Mouse (Mus musculus): ENCODE data around the gene Tmem37. TPM values are rescaled to one million over a fixed set of nuclear protein-coding genes. Genes with fewer than 3 reads are reported as not detected.

Gene Tmem37
- polyA plus RNA-seq, 1 experiment: 0.08 TPM

DNA sequence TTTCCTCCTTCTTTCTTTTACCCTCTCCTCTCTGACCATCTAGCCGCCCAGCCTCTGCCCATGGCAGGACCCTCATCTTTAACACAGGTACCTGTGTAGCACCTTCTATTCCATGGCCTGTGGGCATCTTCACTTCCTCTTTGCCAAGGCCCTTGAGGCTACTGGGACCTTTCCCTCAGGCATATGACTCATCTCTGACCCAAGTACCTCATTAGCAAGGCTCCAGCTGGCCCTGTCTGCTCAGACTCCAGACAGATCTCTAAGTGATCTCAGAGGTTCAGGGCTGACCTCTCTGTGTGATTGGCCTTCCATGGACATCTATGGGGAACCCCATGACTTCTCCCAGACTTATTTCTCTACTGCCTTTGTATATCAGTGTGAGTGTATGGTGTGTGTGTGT is 6.8 kb upstream of the Tmem37 start:
- Histone ChIP-seq H3K36me3 (ENCODE audit: control insufficient read depth) (no peaks in the 10 kb centered on the region), H3K27me3 (ENCODE audit: control insufficient read depth) (no peaks in the 10 kb centered on the region), H3K4me3 (replicated peaks) (no peak overlapping the region), H3K9me3 (ENCODE audit: control insufficient read depth, low read length) (no peaks in the 10 kb centered on the region), H3K4me1 (ENCODE audit: control insufficient read depth) (no peaks in the 10 kb centered on the region; the same call in 1 of the 2 replicates)
- TF ChIP-seq TAL1 (IDR thresholded peaks at IDR 0.05; ENCODE audit: low read length) (no peak), GATA1 (IDR thresholded peaks at IDR 0.05; ENCODE audit: low read length) (no peak)

DNA sequence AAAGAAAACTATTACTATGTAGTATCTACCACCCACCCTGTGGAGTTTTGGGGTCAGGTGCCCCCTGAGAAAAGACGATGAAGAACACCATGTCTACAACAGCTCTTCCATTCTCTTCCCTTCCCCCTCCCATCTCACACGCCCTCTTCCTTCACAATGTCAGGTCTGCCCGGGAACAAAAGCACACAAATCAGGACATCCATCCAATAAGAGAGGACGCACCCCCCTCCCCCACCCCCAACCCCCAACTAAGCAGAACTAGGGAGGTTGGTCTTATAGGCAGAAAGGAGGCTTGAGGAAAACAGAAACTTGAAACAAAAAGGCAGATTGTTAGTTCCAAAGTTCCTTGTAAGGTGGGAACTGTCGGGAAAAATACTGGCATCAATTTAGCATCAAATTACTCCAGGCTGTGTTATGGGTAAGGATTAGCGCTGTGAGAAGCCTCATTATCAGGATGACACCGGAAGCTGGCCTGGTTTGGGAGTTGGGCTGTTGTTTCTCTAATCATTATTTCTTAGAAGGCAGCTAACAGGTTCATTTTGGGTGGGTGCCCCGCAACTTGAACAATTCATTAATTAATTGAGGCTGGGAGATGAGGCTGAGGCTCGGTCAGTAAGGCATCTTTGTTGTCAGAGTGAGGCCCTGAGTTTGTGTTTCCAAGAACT is 4.0 kb upstream of the Tmem37 start:
- H3K4me3 ChIP-seq (replicated peaks): no peak overlapping the region
- H3K27me3 ChIP-seq (ENCODE audit: control insufficient read depth): peaks cover 22% of the 10 kb centered on the region
- H3K4me1 ChIP-seq (ENCODE audit: control insufficient read depth): peaks cover 2% of the 10 kb centered on the region
- H3K36me3 ChIP-seq (ENCODE audit: control insufficient read depth): no peaks in the 10 kb centered on the region
- no peaks in the 10 kb centered on the region for H3K9me3 ChIP-seq (ENCODE audit: control insufficient read depth, low read length)
- TF ChIP-seq TAL1 (IDR thresholded peaks at IDR 0.05; ENCODE audit: low read length) (no peak), GATA1 (IDR thresholded peaks at IDR 0.05; ENCODE audit: low read length) (no peak)

DNA sequence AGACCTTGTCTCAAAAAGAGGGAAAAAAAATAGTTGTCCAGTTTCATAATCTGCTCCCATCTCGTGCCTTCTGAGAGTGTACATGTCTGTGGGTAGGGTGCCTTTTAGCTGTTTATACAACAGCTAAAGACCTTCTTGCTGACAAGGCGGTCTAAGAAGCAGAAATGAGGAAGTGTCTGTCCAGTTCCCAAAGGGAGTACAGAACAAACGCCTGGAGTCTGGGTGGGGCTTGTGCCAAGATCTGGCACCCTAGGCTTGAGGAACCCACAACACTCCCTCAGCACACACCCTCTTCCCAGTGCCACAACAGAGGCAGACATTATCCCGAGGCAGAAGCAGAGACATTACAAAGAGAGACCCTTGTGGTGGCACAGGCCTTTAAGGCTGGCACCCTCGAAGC is 1.6 kb upstream of the Tmem37 start:
- H3K9me3 ChIP-seq (ENCODE audit: control insufficient read depth, low read length): no peaks in the 10 kb centered on the region
- no peak for TF ChIP-seq TAL1 (IDR thresholded peaks at IDR 0.05; ENCODE audit: low read length)
- no peak for TF ChIP-seq GATA1 (IDR thresholded peaks at IDR 0.05; ENCODE audit: low read length)
- H3K36me3 ChIP-seq (ENCODE audit: control insufficient read depth): no peaks in the 10 kb centered on the region
- H3K27me3 ChIP-seq (ENCODE audit: control insufficient read depth): peaks cover 28% of the 10 kb centered on the region
- no peak overlapping the region for H3K4me3 ChIP-seq (replicated peaks)
- H3K4me1 ChIP-seq (ENCODE audit: control insufficient read depth): peaks cover 2% of the 10 kb centered on the region

DNA sequence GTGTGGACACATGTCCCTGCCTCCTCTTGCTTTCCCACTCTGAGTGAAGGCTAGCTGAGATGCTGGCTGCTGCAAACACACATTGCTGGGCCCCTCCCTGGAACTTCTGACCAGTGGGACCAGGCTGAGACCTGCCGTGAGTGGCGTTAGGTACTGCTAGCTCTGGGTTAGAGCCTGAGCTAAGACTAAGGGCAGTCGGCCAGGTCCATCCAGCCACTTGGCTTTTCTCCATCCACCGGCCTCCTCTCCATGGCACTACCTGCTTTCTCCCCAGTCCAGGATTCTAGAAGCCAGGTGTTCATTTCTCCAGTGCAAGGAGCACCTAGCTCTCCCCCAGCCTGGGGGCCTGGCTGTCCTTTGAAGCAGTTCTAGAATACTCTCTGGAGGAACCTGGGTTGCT is 1.1 kb upstream of the Tmem37 start:
- peaks cover 2% of the 10 kb centered on the region for H3K4me1 ChIP-seq (ENCODE audit: control insufficient read depth)
- H3K4me3 ChIP-seq (replicated peaks): no peak overlapping the region
- TF ChIP-seq GATA1 (IDR thresholded peaks at IDR 0.05; ENCODE audit: low read length) (no peak), TAL1 (IDR thresholded peaks at IDR 0.05; ENCODE audit: low read length) (no peak)
- no peaks in the 10 kb centered on the region for H3K9me3 ChIP-seq (ENCODE audit: control insufficient read depth, low read length)
- H3K27me3 ChIP-seq (ENCODE audit: control insufficient read depth): peaks cover 28% of the 10 kb centered on the region
- H3K36me3 ChIP-seq (ENCODE audit: control insufficient read depth): no peaks in the 10 kb centered on the region

DNA sequence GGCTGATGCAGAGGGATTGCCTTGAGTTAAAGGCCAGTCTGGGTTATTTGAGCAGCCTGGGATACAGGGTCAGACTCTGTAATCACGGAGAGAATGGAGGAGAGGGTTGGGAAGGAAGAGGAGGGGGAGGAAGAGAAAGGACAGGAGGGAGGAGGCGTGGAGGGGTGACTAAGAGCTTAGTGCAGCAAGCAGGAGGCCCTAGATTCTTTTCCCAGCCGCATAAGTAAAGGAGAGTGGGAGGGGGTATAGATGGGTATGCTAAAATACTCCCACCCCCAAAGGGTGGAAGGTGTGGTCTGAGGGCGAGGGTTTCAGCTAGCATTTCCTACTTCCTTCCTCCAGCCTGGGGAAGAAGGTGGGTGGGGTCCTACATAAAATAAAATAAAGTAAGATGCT is 431 bp upstream of the Tmem37 start:
- Histone ChIP-seq H3K27me3 (ENCODE audit: control insufficient read depth) (peaks cover 28% of the 10 kb centered on the region), H3K4me3 (replicated peaks) (no peak overlapping the region)
- no peak for TF ChIP-seq GATA1 (IDR thresholded peaks at IDR 0.05; ENCODE audit: low read length)
- no peak for TF ChIP-seq TAL1 (IDR thresholded peaks at IDR 0.05; ENCODE audit: low read length)

DNA sequence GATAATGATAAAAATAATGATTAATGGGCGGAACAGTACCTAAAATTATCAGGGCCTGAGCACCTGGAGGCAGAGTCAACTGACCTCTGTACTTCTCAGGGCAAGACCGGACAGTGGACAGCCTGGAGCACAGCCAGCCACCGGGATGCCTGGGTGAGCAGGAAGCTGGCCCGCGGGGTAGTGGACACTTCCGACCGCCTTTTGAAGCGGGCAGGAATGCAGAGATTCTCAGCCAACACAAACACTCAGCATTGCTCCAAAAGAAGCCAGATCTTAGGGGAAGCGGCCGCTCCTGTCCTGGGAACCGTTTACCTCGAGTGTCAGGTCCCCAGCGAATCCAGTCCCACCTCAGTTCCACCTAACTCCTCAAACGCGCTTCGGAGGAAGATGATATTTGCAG is 974 bp downstream of the Tmem37 start:
- peak overlapping the region; percentile 42 for H3K4me3 ChIP-seq (replicated peaks)
- H3K4me1 ChIP-seq (ENCODE audit: control insufficient read depth): peaks cover 2% of the 10 kb centered on the region
- H3K27me3 ChIP-seq (ENCODE audit: control insufficient read depth): peaks cover 28% of the 10 kb centered on the region

More for the DNA sequence above, 431 bp upstream of the Tmem37 start:
- H3K36me3 ChIP-seq (ENCODE audit: control insufficient read depth): no peaks in the 10 kb centered on the region
- peaks cover 2% of the 10 kb centered on the region for H3K4me1 ChIP-seq (ENCODE audit: control insufficient read depth)
- no peaks in the 10 kb centered on the region for H3K9me3 ChIP-seq (ENCODE audit: control insufficient read depth, low read length)

DNA sequence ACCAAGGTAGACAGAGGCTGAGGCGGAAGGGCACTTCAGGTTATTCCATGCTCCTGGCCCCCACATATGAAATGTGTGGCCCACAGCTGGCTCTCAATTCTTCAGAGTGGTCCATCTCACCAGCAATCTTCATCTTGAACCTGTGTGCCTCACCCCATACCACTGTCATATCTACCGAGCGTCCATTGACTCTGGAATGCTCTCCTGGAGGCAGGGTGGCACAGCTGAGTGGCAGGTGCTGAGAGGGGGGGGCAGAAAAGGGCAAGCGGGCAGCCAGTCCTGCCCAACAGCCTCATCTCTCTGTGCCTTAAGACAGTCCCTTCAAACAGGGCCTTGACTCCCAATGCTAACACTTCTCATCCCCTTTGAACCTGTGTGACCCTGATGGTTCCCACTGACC is 2.7 kb downstream of the Tmem37 start:
- Histone ChIP-seq H3K27me3 (ENCODE audit: control insufficient read depth) (peaks cover 28% of the 10 kb centered on the region), H3K4me1 (ENCODE audit: control insufficient read depth) (peaks cover 2% of the 10 kb centered on the region), H3K9me3 (ENCODE audit: control insufficient read depth, low read length) (no peaks in the 10 kb centered on the region), H3K36me3 (ENCODE audit: control insufficient read depth) (peaks cover 4% of the 10 kb centered on the region; the same call in 1 of the 2 replicates), H3K4me3 (replicated peaks) (no peak overlapping the region)
- no peak for TF ChIP-seq GATA1 (IDR thresholded peaks at IDR 0.05; ENCODE audit: low read length)
- TF ChIP-seq TAL1 (IDR thresholded peaks at IDR 0.05; ENCODE audit: low read length): no peak

More for the DNA sequence above, 974 bp downstream of the Tmem37 start:
- Histone ChIP-seq H3K9me3 (ENCODE audit: control insufficient read depth, low read length) (no peaks in the 10 kb centered on the region), H3K36me3 (ENCODE audit: control insufficient read depth) (peaks cover under 1% of the 10 kb centered on the region; the same call in 1 of the 2 replicates)
- TF ChIP-seq GATA1 (IDR thresholded peaks at IDR 0.05; ENCODE audit: low read length): no peak
- no peak for TF ChIP-seq TAL1 (IDR thresholded peaks at IDR 0.05; ENCODE audit: low read length)

DNA sequence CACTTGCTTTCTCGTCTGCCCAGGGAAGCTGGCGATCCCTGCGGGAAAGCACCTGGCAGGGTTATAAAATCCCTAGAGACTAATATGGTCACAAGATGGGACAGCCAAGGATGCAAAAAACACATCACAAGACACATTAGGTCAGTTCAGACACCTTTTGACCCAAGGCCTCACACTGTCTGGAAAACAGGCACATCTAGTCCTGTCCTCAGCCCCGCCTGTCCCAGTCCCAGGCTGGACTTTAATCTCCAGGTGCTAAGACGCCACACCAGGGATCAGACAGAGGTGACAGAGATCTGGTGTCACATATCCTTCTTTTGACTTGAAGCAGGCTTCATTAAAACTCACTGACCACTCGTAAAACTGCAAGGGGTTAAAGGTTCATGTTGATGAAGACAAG is 3.7 kb downstream of the Tmem37 start:
- Histone ChIP-seq H3K27me3 (ENCODE audit: control insufficient read depth) (peaks cover 28% of the 10 kb centered on the region), H3K36me3 (ENCODE audit: control insufficient read depth) (peaks cover 4% of the 10 kb centered on the region; the same call in 1 of the 2 replicates), H3K4me1 (ENCODE audit: control insufficient read depth) (peaks cover 2% of the 10 kb centered on the region), H3K4me3 (replicated peaks) (no peak overlapping the region), H3K9me3 (ENCODE audit: control insufficient read depth, low read length) (no peaks in the 10 kb centered on the region)
- TF ChIP-seq TAL1 (IDR thresholded peaks at IDR 0.05; ENCODE audit: low read length) (no peak), GATA1 (IDR thresholded peaks at IDR 0.05; ENCODE audit: low read length) (no peak)

DNA sequence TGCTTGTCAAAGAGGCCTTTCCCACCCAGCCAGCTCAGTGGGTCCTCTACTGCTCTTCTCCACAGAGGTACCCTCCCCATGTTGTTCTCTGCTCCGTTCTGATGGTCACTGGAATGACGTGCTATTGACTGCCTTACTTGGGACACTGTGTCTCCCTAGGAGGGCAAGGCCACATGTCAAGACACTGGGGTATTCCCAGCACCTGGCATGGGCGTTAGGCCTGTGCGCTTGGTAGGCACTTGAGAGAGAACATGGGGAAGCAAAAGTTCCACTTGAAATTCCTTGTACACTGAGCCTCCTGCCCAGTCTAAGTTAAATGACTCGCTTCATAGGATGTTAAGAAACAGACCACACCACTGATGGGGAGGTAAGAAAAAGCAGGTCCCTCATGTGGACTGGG is 4.8 kb downstream of the Tmem37 start:
- peaks cover 19% of the 10 kb centered on the region for H3K27me3 ChIP-seq (ENCODE audit: control insufficient read depth)
- no peak overlapping the region for H3K4me3 ChIP-seq (replicated peaks)
- no peak for TF ChIP-seq TAL1 (IDR thresholded peaks at IDR 0.05; ENCODE audit: low read length)
- TF ChIP-seq GATA1 (IDR thresholded peaks at IDR 0.05; ENCODE audit: low read length): no peak
- H3K9me3 ChIP-seq (ENCODE audit: control insufficient read depth, low read length): no peaks in the 10 kb centered on the region
- H3K36me3 ChIP-seq (ENCODE audit: control insufficient read depth): peaks cover 4% of the 10 kb centered on the region; the same call in 1 of the 2 replicates
- H3K4me1 ChIP-seq (ENCODE audit: control insufficient read depth): peaks cover 2% of the 10 kb centered on the region
